Comparison of ENCODE assay signal across 22 mouse cellular contexts in genomic region chr9:54708085-54708484, GRCm38 (mm10). TPM values are rescaled to one million over a fixed set of nuclear protein-coding genes. Genes with fewer than 3 reads are reported as not detected.
DNase-seq lines count a peak whose midpoint lies in the region; ATAC-seq lines count a peak whose summit lies in the region.
"Had no signal": no experiment of that assay in that cellular context is flagged by ENCODE, and none has a peak within 500 bp of the region (broad histone marks: within the 10 kb centered on the region; RNA-seq: fewer than 3 reads in every experiment).

No protein-coding gene starts in this region.

- H3K9me3 ChIP-seq in forebrain, embryonic 15.5 days = no peaks in the 10 kb centered on the region
- H3K9me3 ChIP-seq in forebrain, embryonic 11.5 days (ENCODE audit: control insufficient read depth, low read length) = no peaks in the 10 kb centered on the region
- no peaks in the 10 kb centered on the region for H3K9me3 ChIP-seq in heart, embryonic 15.5 days (replicated peaks)
- H3K9me3 ChIP-seq: embryonic facial prominence, embryonic 12.5 days; embryonic facial prominence, embryonic 15.5 days; heart, embryonic 12.5 days; hindbrain, embryonic 12.5 days; hindbrain, embryonic 15.5 days had no signal

- DNase-seq in forebrain, embryonic 11.5 days (ENCODE audit: low spot score) = no peak
- no peak for DNase-seq in heart, adult 18-20 months
- DNase-seq in 416B (ENCODE audit: low read depth) = peak; percentile 57
- peak; percentile 47 for DNase-seq in fibroblast of lung, adult 2 months (ENCODE audit: low read depth)
- DNase-seq: adrenal gland, adult 8-10 months; adrenal gland, postnatal 25 days; cerebellum, adult 8-10 months; gastrocnemius, adult 2 months; gastrocnemius, postnatal 14 days; kidney, adult 2 months had no signal

- H3K4me2 ChIP-seq in forebrain, embryonic 15.5 days (replicated peaks) = no peak overlapping the region
- H3K4me2 ChIP-seq in forebrain, embryonic 11.5 days (ENCODE audit: low read depth, low read length, severe bottlenecking) = no peak overlapping the region
- no peak overlapping the region for H3K4me2 ChIP-seq in heart, embryonic 15.5 days
- H3K4me2 ChIP-seq: embryonic facial prominence, embryonic 12.5 days; embryonic facial prominence, embryonic 15.5 days; heart, embryonic 12.5 days; hindbrain, embryonic 12.5 days; hindbrain, embryonic 15.5 days had no signal

- H3K9ac ChIP-seq in forebrain, embryonic 15.5 days (replicated peaks) = no peak overlapping the region
- no peak overlapping the region for H3K9ac ChIP-seq in forebrain, embryonic 11.5 days (ENCODE audit: low read length)
- no peak overlapping the region for H3K9ac ChIP-seq in heart, embryonic 15.5 days
- H3K9ac ChIP-seq: embryonic facial prominence, embryonic 12.5 days; embryonic facial prominence, embryonic 15.5 days; heart, embryonic 12.5 days; hindbrain, embryonic 12.5 days; hindbrain, embryonic 15.5 days had no signal

- peak overlapping the region; percentile 45; the same call in 1 of the 2 replicates for H3K27ac ChIP-seq in forebrain, embryonic 15.5 days (replicated peaks)
- H3K27ac ChIP-seq in forebrain, embryonic 11.5 days (ENCODE audit: low read depth, low read length) = no peak overlapping the region
- H3K27ac ChIP-seq in heart, embryonic 15.5 days = 0 out of 2 replicates have a peak overlapping the region, but pooled peaks have one; percentile 20
- H3K27ac ChIP-seq: embryonic facial prominence, embryonic 12.5 days; embryonic facial prominence, embryonic 15.5 days; gastrocnemius, adult 2 months; hindbrain, embryonic 12.5 days; hindbrain, embryonic 15.5 days had no signal

- no peaks in the 10 kb centered on the region for H3K27me3 ChIP-seq in forebrain, embryonic 15.5 days
- no peaks in the 10 kb centered on the region for H3K27me3 ChIP-seq in forebrain, embryonic 11.5 days (ENCODE audit: control insufficient read depth, insufficient read depth, low read length)
- H3K27me3 ChIP-seq in heart, embryonic 15.5 days = no peaks in the 10 kb centered on the region
- H3K27me3 ChIP-seq: embryonic facial prominence, embryonic 12.5 days; embryonic facial prominence, embryonic 15.5 days; heart, embryonic 12.5 days; hindbrain, embryonic 12.5 days; hindbrain, embryonic 15.5 days had no signal

- H3K36me3 ChIP-seq in forebrain, embryonic 15.5 days = peaks cover 17% of the 10 kb centered on the region
- H3K36me3 ChIP-seq in forebrain, embryonic 11.5 days (ENCODE audit: control insufficient read depth, insufficient read depth, low read length) = no peaks in the 10 kb centered on the region
- peaks cover 39% of the 10 kb centered on the region for H3K36me3 ChIP-seq in heart, embryonic 15.5 days

- no peak for ATAC-seq in forebrain, embryonic 15.5 days (replicated peaks)
- no peak for ATAC-seq in forebrain, embryonic 11.5 days (replicated peaks; ENCODE audit: low FRiP score)
- ATAC-seq in heart, embryonic 15.5 days (replicated peaks; ENCODE audit: insufficient number of reproducible peaks, insufficient read depth, low FRiP score, low read depth) = no peak
- ATAC-seq: activated CD4-positive, CD25-positive, alpha-beta regulatory T cell, adult 4 months; intestine, postnatal 0 days had no signal

- H3K4me1 ChIP-seq in forebrain, embryonic 15.5 days = peaks cover 16% of the 10 kb centered on the region; the same call in 1 of the 2 replicates
- H3K4me1 ChIP-seq in forebrain, embryonic 11.5 days (replicated peaks; ENCODE audit: control insufficient read depth, insufficient read depth, low read length) = peaks cover 5% of the 10 kb centered on the region; the same call in 1 of the 2 replicates
- peaks cover 30% of the 10 kb centered on the region for H3K4me1 ChIP-seq in heart, embryonic 15.5 days (replicated peaks)
- H3K4me1 ChIP-seq: embryonic facial prominence, embryonic 12.5 days; embryonic facial prominence, embryonic 15.5 days had no signal

- 80% methylated on average over 5 of the region's 5 CpGs for WGBS in forebrain, embryonic 15.5 days
- 85% methylated on average over 5 of the region's 5 CpGs for WGBS in forebrain, embryonic 11.5 days
- 78% methylated on average over 5 of the region's 5 CpGs for WGBS in heart, embryonic 15.5 days

- no peak overlapping the region for H3K4me3 ChIP-seq in forebrain, embryonic 15.5 days
- no peak overlapping the region for H3K4me3 ChIP-seq in forebrain, embryonic 11.5 days (ENCODE audit: low read depth, low read length)
- no peak overlapping the region for H3K4me3 ChIP-seq in heart, embryonic 15.5 days
- H3K4me3 ChIP-seq: embryonic facial prominence, embryonic 12.5 days; embryonic facial prominence, embryonic 15.5 days; gastrocnemius, adult 2 months; heart, embryonic 12.5 days; hindbrain, embryonic 12.5 days; hindbrain, embryonic 15.5 days had no signal

RNA-seq across cellular contexts. Expression of gene Dnaja4, which starts 9.4 kb away (rescaled TPM):
- 5.0 and 6.5 TPM in 2 replicates for polyA plus RNA-seq in forebrain, embryonic 15.5 days (2015; fragmentation: Nextera tagmentation; extraction: Ambion mirVana)
- polyA plus RNA-seq in forebrain, embryonic 11.5 days (2014; fragmentation: Nextera tagmentation; extraction: Ambion mirVana) = 2.3 and 3.1 TPM in 2 replicates
- polyA plus RNA-seq in heart, embryonic 15.5 days (2015; fragmentation: Nextera tagmentation; extraction: Ambion mirVana) = 25.8 and 27.8 TPM in 2 replicates
- 10 to 100 TPM; 82.3 to 91.1 TPM for total RNA-seq in heart, adult 18-20 months (2021)

RNA-seq across cellular contexts. Expression of gene Wdr61, which starts 26.2 kb away (rescaled TPM):
- 121 and 123 TPM in 2 replicates for polyA plus RNA-seq in forebrain, embryonic 15.5 days (2015; fragmentation: Nextera tagmentation; extraction: Ambion mirVana)
- polyA plus RNA-seq in forebrain, embryonic 11.5 days (2014; fragmentation: Nextera tagmentation; extraction: Ambion mirVana) = 158 and 159 TPM in 2 replicates
- polyA plus RNA-seq in heart, embryonic 15.5 days (2015; fragmentation: Nextera tagmentation; extraction: Ambion mirVana) = 92.7 and 93.2 TPM in 2 replicates
- total RNA-seq in heart, adult 18-20 months (2021) = 10 to 100 TPM; 28.9 to 37.4 TPM

RNA-seq across cellular contexts. Expression of gene Acsbg1, which starts 46.4 kb away (rescaled TPM):
- polyA plus RNA-seq in forebrain, embryonic 15.5 days (2015; fragmentation: Nextera tagmentation; extraction: Ambion mirVana) = 19.4 and 23.0 TPM in 2 replicates
- 18.4 and 19.2 TPM in 2 replicates for polyA plus RNA-seq in forebrain, embryonic 11.5 days (2014; fragmentation: Nextera tagmentation; extraction: Ambion mirVana)
- 0.32 TPM in 1 of 2 replicates, not detected in the other for polyA plus RNA-seq in heart, embryonic 15.5 days (2015; fragmentation: Nextera tagmentation; extraction: Ambion mirVana)
- total RNA-seq in heart, adult 18-20 months (2021) = under 1 TPM; 0.35 to 0.36 TPM
- total RNA-seq: common myeloid progenitor, adult 5-6 weeks; hematopoietic stem cell, adult 5-6 weeks had no signal

RNA-seq across cellular contexts. Expression of gene Crabp1, which starts 56.5 kb away (rescaled TPM):
- polyA plus RNA-seq in forebrain, embryonic 15.5 days (2015; fragmentation: Nextera tagmentation; extraction: Ambion mirVana) = 47.3 and 53.2 TPM in 2 replicates
- 219 and 275 TPM in 2 replicates for polyA plus RNA-seq in forebrain, embryonic 11.5 days (2014; fragmentation: Nextera tagmentation; extraction: Ambion mirVana)
- 9.1 and 23.6 TPM in 2 replicates for polyA plus RNA-seq in heart, embryonic 15.5 days (2015; fragmentation: Nextera tagmentation; extraction: Ambion mirVana)
- total RNA-seq in heart, adult 18-20 months (2021) = not detected
- total RNA-seq: common myeloid progenitor, adult 5-6 weeks; heart, postnatal 25 days; hematopoietic stem cell, adult 5-6 weeks had no signal
- polyA plus RNA-seq: activated CD4-positive, CD25-positive, alpha-beta regulatory T cell, adult 4 months had no signal

Comparison
In these comparisons a context has a peak if more than half of its experiments do, and no peak if none do; other contexts are left out.
1. DNase-seq: peak in 416B (single experiment) and fibroblast of lung, adult 2 months (single experiment); none in forebrain, embryonic 11.5 days (single experiment) and heart, adult 18-20 months (0 of 2).
2. RNA of gene Acsbg1, which starts 46.4 kb away (polyA plus RNA-seq): 19.4 to 23.0 TPM in forebrain, embryonic 15.5 days and 18.4 to 19.2 TPM in forebrain, embryonic 11.5 days; 0.32 TPM in heart, embryonic 15.5 days; every median in the first group is over 10 times any median in the second.